Mouse (Mus musculus): Measurements from ENCODE around the gene Aldh1b1.

GRCm38 (mm10) chr4:45771619-45772018 lies 27.2 kb upstream of the Aldh1b1 start:
- peak; percentile 39; the same call in 1 of the 2 replicates for TF ChIP-seq CTCF (IDR thresholded peaks at IDR 0.05; ENCODE audit: control insufficient read depth, insufficient read depth, low read length)
- TF ChIP-seq POLR2A (IDR thresholded peaks at IDR 0.05; ENCODE audit: borderline replicate concordance, control insufficient read depth, low read depth, low read length), result no peak
